Mouse (Mus musculus): ENCODE data around the gene Zfp235. TPM values are rescaled to one million over a fixed set of nuclear protein-coding genes. Genes with fewer than 3 reads are reported as not detected.

Zfp235 gene
- total RNA-seq, 2 experiments from 2014 or later, result 3.7 to 8.1 TPM

DNA sequence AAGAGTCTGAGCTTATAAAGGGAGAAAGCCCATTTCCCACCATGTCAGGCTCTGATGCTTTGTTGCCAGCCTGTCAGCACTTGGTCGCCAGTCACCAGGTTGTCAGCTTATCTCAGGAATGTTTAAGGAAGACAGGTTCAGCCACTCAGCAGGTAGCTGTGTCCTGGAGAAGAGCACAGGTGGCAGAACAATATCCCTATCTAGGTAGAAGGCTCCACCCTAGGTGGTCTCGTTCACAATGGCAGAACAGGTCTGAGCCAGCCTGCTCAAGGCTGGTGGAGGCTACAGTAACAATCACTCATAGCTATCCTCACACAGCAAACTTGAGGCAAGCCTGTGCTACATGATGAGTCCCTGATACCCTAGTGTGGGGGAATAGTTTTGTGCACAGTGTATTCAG is 57.4 kb downstream of the Zfp235 start:
- ATAC-seq (ENCODE audit: poor library complexity, severe bottlenecking), result no peak

Other genes starting within 250 kb of the Zfp235 start
- gene Vmn1r178, start 242.2 kb upstream of the Zfp235 start, total RNA-seq (2015), result not detected in 2 replicates
- gene Vmn1r178, start 242.2 kb upstream of the Zfp235 start, total RNA-seq (2017), result not detected in 2 replicates
- not detected in 2 replicates for gene Vmn1r179, start 207.2 kb upstream of the Zfp235 start, total RNA-seq (2015)
- not detected in 2 replicates for gene Vmn1r179, start 207.2 kb upstream of the Zfp235 start, total RNA-seq (2017)
- gene Vmn1r180, start 183.5 kb upstream of the Zfp235 start, total RNA-seq (2015), result not detected in 2 replicates
- gene Vmn1r180, start 183.5 kb upstream of the Zfp235 start, total RNA-seq (2017), result not detected in 2 replicates
- not detected in 2 replicates for gene Vmn1r181, start 159.6 kb upstream of the Zfp235 start, total RNA-seq (2015)
- gene Vmn1r181, start 159.6 kb upstream of the Zfp235 start, total RNA-seq (2017), result not detected in 2 replicates
- not detected in 2 replicates for gene V1rd19, start 132.5 kb upstream of the Zfp235 start, total RNA-seq (2015)
- not detected in 2 replicates for gene V1rd19, start 132.5 kb upstream of the Zfp235 start, total RNA-seq (2017)
- not detected in 2 replicates for gene Vmn1r183, start 80.9 kb upstream of the Zfp235 start, total RNA-seq (2015)
- not detected in 2 replicates for gene Vmn1r183, start 80.9 kb upstream of the Zfp235 start, total RNA-seq (2017)
- gene Zfp180, start 52.2 kb upstream of the Zfp235 start, total RNA-seq (2015), result 14.0 and 14.8 TPM in 2 replicates
- 15.7 and 18.7 TPM in 2 replicates for gene Zfp180, start 52.2 kb upstream of the Zfp235 start, total RNA-seq (2017)
- 0.60 and 0.89 TPM in 2 replicates for gene Zfp112, start 21.9 kb upstream of the Zfp235 start, total RNA-seq (2015)
- gene Zfp112, start 21.9 kb upstream of the Zfp235 start, total RNA-seq (2017), result 0.29 and 0.81 TPM in 2 replicates
- gene Zfp114, start 40.9 kb downstream of the Zfp235 start, total RNA-seq (2015), result 0.71 and 0.80 TPM in 2 replicates
- 0.11 and 0.65 TPM in 2 replicates for gene Zfp114, start 40.9 kb downstream of the Zfp235 start, total RNA-seq (2017)
- gene Zfp111, start 77.3 kb downstream of the Zfp235 start, total RNA-seq (2015), result 6.0 and 6.8 TPM in 2 replicates
- gene Zfp111, start 77.3 kb downstream of the Zfp235 start, total RNA-seq (2017), result 6.8 and 8.9 TPM in 2 replicates
- 1.0 and 1.1 TPM in 2 replicates for gene Zfp109, start 103.4 kb downstream of the Zfp235 start, total RNA-seq (2015)
- 1.5 and 2.6 TPM in 2 replicates for gene Zfp109, start 103.4 kb downstream of the Zfp235 start, total RNA-seq (2017)
- gene Zfp108, start 120.6 kb downstream of the Zfp235 start, total RNA-seq (2015), result 0.56 and 0.93 TPM in 2 replicates
- 0.51 and 0.65 TPM in 2 replicates for gene Zfp108, start 120.6 kb downstream of the Zfp235 start, total RNA-seq (2017)
- 0.36 TPM in 1 of 2 replicates, not detected in the other for gene Zfp93, start 136.3 kb downstream of the Zfp235 start, total RNA-seq (2015)
- 0.08 and 0.26 TPM in 2 replicates for gene Zfp93, start 136.3 kb downstream of the Zfp235 start, total RNA-seq (2017)
- 4.2 and 4.9 TPM in 2 replicates for gene Zfp61, start 167.1 kb downstream of the Zfp235 start, total RNA-seq (2015)
- gene Zfp61, start 167.1 kb downstream of the Zfp235 start, total RNA-seq (2017), result 10.6 and 12.7 TPM in 2 replicates
- 0.49 and 1.6 TPM in 2 replicates for gene Zfp94, start 182.5 kb downstream of the Zfp235 start, total RNA-seq (2015)
- gene Zfp94, start 182.5 kb downstream of the Zfp235 start, total RNA-seq (2017), result 0.94 and 0.95 TPM in 2 replicates
- gene Tescl, start 199.8 kb downstream of the Zfp235 start, total RNA-seq (2015), result not detected in 2 replicates
- not detected in 2 replicates for gene Tescl, start 199.8 kb downstream of the Zfp235 start, total RNA-seq (2017)
- gene Lypd5, start 215.0 kb downstream of the Zfp235 start, total RNA-seq (2015), result not detected in 2 replicates
- gene Lypd5, start 215.0 kb downstream of the Zfp235 start, total RNA-seq (2017), result not detected in 2 replicates
- gene Kcnn4, start 236.1 kb downstream of the Zfp235 start, total RNA-seq (2015), result 5.9 and 7.6 TPM in 2 replicates
- 14.2 and 17.0 TPM in 2 replicates for gene Kcnn4, start 236.1 kb downstream of the Zfp235 start, total RNA-seq (2017)

All from megakaryocyte, adult 5-6 weeks (primary cell).